Mouse (Mus musculus) olfactory bulb, adult 2 months (tissue): ENCODE data around the gene Zc3h4.

Experiments used
- CTCF ChIP-seq: fragments of 200-500 bp; IDR thresholded peaks from 2 replicates; pipeline ENCODE4 v1.5.1; 2012; ENCODE audit warnings: low read depth, mild to moderate bottlenecking, low read length, moderate library complexity; ENCODE audit not compliant: insufficient read depth
- POLR2A ChIP-seq: fragments of 200-500 bp; IDR thresholded peaks from 2 replicates; pipeline ENCODE4 v1.6.1; 2012; ENCODE audit warnings: mild to moderate bottlenecking, low read depth, low read length, moderate library complexity; ENCODE audit not compliant: insufficient read depth

DNA sequence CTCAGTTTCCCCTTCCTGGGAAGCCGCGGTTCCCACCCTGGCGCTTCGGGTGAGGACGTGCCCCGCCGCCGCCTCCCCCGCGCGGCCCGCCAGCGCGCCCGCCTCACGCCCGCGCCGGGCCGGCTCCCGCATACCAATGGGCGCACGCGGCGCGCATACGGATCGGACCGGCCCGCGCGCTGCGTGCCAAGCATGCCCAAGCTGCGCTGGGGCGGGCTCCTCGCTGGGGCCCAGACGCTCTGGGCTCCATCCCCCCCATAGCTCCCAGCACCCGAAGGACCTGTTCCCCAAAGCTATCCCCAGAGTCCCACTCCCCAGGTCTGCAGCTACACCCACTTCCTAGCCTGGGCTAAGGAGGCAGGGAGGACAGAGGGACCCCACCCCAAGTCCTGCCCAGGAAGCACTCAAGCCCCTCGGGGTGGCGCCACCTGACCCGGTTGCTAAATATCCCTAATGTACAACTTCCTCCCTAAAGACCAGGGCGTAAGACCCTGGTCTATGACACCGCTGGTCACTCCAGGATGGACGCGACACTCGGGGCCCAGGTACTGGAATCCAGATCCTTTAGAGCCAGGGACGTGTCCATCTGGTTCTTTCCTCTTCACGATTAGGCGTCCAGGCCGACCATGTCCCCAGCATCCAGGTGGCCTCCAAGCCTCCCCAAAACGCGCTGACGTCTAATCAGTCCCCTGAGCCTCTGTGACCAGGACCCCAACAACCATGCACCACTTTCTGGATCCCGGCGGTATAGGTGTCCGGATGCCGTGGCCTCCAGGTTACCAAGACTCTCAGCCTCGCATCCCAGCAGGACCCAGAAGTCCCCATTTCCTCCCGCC lies 75.3 kb downstream of the Zc3h4 start:
- TF ChIP-seq CTCF, result no peak
- no peak for TF ChIP-seq POLR2A
